Mouse (Mus musculus) kidney, adult 2 months (tissue): ENCODE measurements around the gene Ubash3b.
A peak's percentile ranks its signal among the peaks of the same experiment; 100 is the strongest.

Source experiments
- CTCF ChIP-seq: fragments of 200-500 bp; conservative IDR thresholded peaks from 2 replicates; pipeline ENCODE4 v1.5.1; 2011; ENCODE audit warnings: low read depth, mild to moderate bottlenecking, control low read depth, low read length, moderate library complexity, mixed read lengths; ENCODE audit not compliant: insufficient read depth, insufficient read length
- POLR2A ChIP-seq: fragments of 200-500 bp; IDR thresholded peaks from one replicate; pipeline ENCODE4 v1.6.1; 2011; ENCODE audit warnings: low read depth, low read length, control low read depth

DNA sequence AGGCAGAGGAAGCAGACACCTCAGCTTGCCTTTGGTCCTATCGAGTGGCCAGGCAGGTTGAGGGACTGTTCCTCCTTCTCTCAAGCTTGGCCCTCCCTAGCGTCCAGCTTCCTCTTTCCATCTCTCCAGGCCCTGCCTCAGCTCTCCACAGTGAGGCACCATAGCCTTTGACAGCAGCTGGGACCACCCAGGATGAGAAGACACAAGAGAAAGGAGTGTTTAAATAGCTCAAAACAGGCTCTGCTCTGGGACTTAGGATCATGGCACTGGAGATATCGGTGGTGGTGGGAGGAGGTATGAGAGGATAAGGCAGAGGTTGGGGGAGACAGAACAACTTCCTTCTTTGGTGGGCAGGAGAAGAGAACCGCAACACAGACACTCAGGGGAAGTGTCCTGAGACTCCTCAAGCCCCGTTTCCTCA lies 90.7 kb downstream of the Ubash3b start:
- TF ChIP-seq CTCF = 0 out of 2 replicates have a peak, but pooled peaks have one; percentile 8
- no peak for TF ChIP-seq POLR2A
